Mouse (Mus musculus): ENCODE measurements around the gene Ranbp2. TPM values are rescaled to one million over a fixed set of nuclear protein-coding genes. Genes with fewer than 3 reads are reported as not detected.

Ranbp2 gene
- polyA plus RNA-seq (2015; fragmentation: Nextera tagmentation; extraction: Ambion mirVana): 10.9 and 13.3 TPM in 2 replicates

GRCm38 (mm10) chr10:58446384-58447279 lies at the start of gene Ranbp2:
TSS of gene Ranbp2 (plus strand) at chr10:58446920.

DNA sequence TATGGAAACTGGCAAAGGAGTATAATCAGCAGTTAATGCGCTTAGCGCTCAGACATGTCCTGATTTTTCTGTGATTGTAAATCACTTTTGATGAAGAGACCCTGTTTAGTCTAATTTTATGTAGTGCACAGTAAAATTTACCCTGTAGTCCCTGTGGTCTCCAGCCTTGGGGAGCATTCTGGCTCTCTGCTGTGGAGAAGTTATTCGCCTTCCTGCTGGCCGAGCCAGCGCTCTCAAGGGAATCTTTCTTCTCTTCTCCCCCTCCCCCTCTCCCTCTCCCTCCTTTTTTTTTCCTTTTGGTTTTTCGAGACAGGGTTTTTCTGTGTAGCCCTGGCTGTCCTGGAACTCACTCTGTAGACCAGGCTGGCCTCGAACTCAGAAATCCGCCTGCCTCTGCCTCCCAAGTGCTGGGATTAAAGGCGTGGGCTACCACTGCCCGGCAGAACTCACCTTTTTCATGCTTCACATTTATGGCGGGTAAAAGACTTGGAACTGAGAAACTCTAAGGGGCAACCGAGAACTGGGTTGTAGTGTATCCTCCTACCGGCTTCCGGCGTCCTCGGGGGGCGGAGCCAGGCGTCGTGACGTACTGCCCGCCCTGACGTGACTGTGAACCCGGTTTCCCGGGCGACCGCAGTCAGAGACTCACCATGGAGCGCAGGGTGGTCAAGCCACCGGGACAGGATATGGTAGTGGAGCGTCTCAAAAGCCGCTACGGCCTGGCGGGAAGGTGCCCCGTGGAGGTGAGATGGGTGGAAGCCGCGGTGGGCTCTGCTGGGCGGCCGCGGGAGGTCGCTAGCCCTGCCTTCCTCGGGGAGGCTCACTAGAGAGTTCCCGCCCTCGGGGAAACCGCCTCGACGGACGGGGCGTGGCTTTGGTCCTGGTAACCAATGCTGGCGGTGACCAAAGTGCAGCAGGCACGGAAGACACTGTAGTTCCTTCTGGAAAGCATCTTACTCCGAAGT lies 50.9 kb downstream of the Ranbp2 start, which contains the start of gene Ccdc138:
TSS of gene Ccdc138 (plus strand) at position 629 of the 965 bp plus-strand sequence.

Other genes with a start within 250 kb of the Ranbp2 start
- not detected in 2 replicates for gene AW822073, start 222.0 kb upstream of the Ranbp2 start, polyA plus RNA-seq (2015; fragmentation: Nextera tagmentation; extraction: Ambion mirVana)
- not detected in 2 replicates for gene Duxf3, start 214.2 kb upstream of the Ranbp2 start, polyA plus RNA-seq (2015; fragmentation: Nextera tagmentation; extraction: Ambion mirVana)
- not detected in 2 replicates for gene Gm4981, start 210.2 kb upstream of the Ranbp2 start, polyA plus RNA-seq (2015; fragmentation: Nextera tagmentation; extraction: Ambion mirVana)
- gene Gcc2, start 191.4 kb upstream of the Ranbp2 start, polyA plus RNA-seq (2015; fragmentation: Nextera tagmentation; extraction: Ambion mirVana): 26.0 and 34.0 TPM in 2 replicates
- gene Lims1, start 123.5 kb upstream of the Ranbp2 start, polyA plus RNA-seq (2015; fragmentation: Nextera tagmentation; extraction: Ambion mirVana): 192 and 226 TPM in 2 replicates
- gene Ccdc138, start 51.0 kb downstream of the Ranbp2 start, polyA plus RNA-seq (2015; fragmentation: Nextera tagmentation; extraction: Ambion mirVana): 2.1 and 2.5 TPM in 2 replicates
- 0.12 and 0.18 TPM in 2 replicates for gene Edar, start 228.7 kb downstream of the Ranbp2 start, polyA plus RNA-seq (2015; fragmentation: Nextera tagmentation; extraction: Ambion mirVana)

Measured in urinary bladder, postnatal 0 days (tissue).